Mouse (Mus musculus): Measurements from ENCODE around the gene Eri3.

GRCm38 (mm10) chr4:117551144-117552000, 1.2 kb downstream of the Eri3 start:
- no peak for TF ChIP-seq CTCF (IDR thresholded peaks at IDR 0.05; ENCODE audit: low read depth, low read length)
- TF ChIP-seq GATA1 (IDR thresholded peaks at IDR 0.05; ENCODE audit: borderline replicate concordance, low read length), result no peak
- TF ChIP-seq TAL1 (conservative IDR thresholded peaks at IDR 0.05; ENCODE audit: low read depth, low read length), result no peak
- TF ChIP-seq POLR2AphosphoS5 (IDR thresholded peaks at IDR 0.05; ENCODE audit: insufficient replicate concordance, low read depth, low read length), result no peak
- TF ChIP-seq GATA2 (IDR thresholded peaks at IDR 0.05; ENCODE audit: borderline replicate concordance, low read depth, low read length), result no peak

Data from G1E (cell line).